Mouse (Mus musculus) hindbrain, embryonic 12.5 days (tissue): Measurements from ENCODE around the gene Ppara. TPM values are rescaled to one million over a fixed set of nuclear protein-coding genes. Genes with fewer than 3 reads are reported as not detected.
"Not testable (repeated sequence)": the region's sequence is repeated elsewhere in the genome, so short reads cannot be mapped to it uniquely, and the experiment has no call there.

ENCODE experiments used
- ATAC-seq: fragments of 200-750 bp; cut with Nextera tagmentation; 2 replicates; pipeline ENCODE4 v1.8.0; 2017; ENCODE audit warnings: moderate TSS enrichment; ENCODE audit not compliant: low FRiP score
- H3K27ac ChIP-seq: fragments of 300-500 bp; sonication (generic); 2 replicates; pipeline ENCODE4 v1.5.1; 2016; ENCODE audit warnings: mild to moderate bottlenecking
- H3K27me3 ChIP-seq: fragments of 300-500 bp; sonication (generic); 2 replicates; pipeline ENCODE4 v1.6.1; 2016; ENCODE audit warnings: mild to moderate bottlenecking
- H3K36me3 ChIP-seq: fragments of 300-500 bp; sonication (generic); 2 replicates; pipeline ENCODE4 v1.6.1; 2016; ENCODE audit warnings: mild to moderate bottlenecking
- H3K4me1 ChIP-seq: fragments of 300-500 bp; sonication (generic); 2 replicates; pipeline ENCODE4 v1.6.1; 2016
- H3K4me2 ChIP-seq: fragments of 300-500 bp; sonication (generic); replicated peaks from 2 replicates; pipeline ENCODE4 v1.6.1; 2016; ENCODE audit warnings: mild to moderate bottlenecking
- H3K4me3 ChIP-seq: fragments of 300-500 bp; sonication (generic); 2 replicates; pipeline ENCODE4 v1.5.1; 2016; ENCODE audit warnings: mild to moderate bottlenecking
- H3K9ac ChIP-seq: fragments of 300-500 bp; sonication (generic); 2 replicates; pipeline ENCODE4 v1.6.1; 2016; ENCODE audit warnings: mild to moderate bottlenecking, moderate library complexity
- H3K9me3 ChIP-seq: fragments of 300-500 bp; sonication (generic); replicated peaks from 2 replicates; pipeline ENCODE4 v1.6.1; 2016; ENCODE audit warnings: mild to moderate bottlenecking
- WGBS: fragments of 180-500 bp; shearing (Covaris S2); methylation state at CpG from one replicate; pipeline ENCODE4 v1.1.7; 2016; 5-methylcytosine and 5-hydroxymethylcytosine counted together
- polyA plus RNA-seq: library from polyadenylated mRNA; unstranded; fragments of >200 nt; fragmentation: Nextera tagmentation; extraction: Ambion mirVana; gene quantifications from 2 replicates; pipeline ENCODE4 v1.2.1, GENCODE M21; 2016

Gene Ppara
- polyA plus RNA-seq, 1 experiment from 2014 or later, result 1.0 TPM

GRCm38 (mm10) chr15:85774419-85774818 is 39.6 kb downstream of the Ppara start:
- Histone ChIP-seq H3K36me3 (no peaks in the 10 kb centered on the region), H3K9me3 (no peaks in the 10 kb centered on the region), H3K27ac (no peak overlapping the region), H3K27me3 (no peaks in the 10 kb centered on the region; the same call in 1 of the 2 replicates), H3K9ac (no peak overlapping the region), H3K4me2 (no peak overlapping the region), H3K4me3 (no peak overlapping the region), H3K4me1 (no peaks in the 10 kb centered on the region)
- 93% methylated on average over 9 of the region's 9 CpGs for WGBS
- no peak for ATAC-seq

DNA sequence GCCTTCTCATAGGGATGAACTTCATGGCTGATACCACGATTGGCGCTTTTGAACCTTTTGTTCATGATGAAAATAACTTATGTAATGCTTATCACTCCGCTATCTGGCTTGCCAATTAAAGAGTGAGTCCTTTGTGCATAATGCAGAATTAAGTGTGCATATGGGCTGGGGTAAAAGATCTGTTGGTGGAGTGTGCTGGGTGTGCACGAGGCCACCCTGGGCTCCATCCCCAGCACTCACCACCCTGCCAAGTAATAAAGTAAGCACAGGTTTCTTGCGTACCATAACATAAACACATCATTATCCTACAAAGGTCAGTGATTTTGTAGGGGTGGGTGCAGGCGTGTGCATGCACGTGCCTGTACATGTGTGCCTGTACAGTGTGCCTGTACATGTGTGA is 40.2 kb downstream of the Ppara start:
- ATAC-seq, result no peak

GRCm38 (mm10) chr15:85776241-85776640 is 41.5 kb downstream of the Ppara start:
- H3K27me3 ChIP-seq, result no peaks in the 10 kb centered on the region
- H3K9me3 ChIP-seq, result no peaks in the 10 kb centered on the region
- 81% methylated on average over 2 of the region's 2 CpGs for WGBS
- no peak overlapping the region for H3K4me3 ChIP-seq
- H3K9ac ChIP-seq, result no peak overlapping the region
- H3K4me2 ChIP-seq, result no peak overlapping the region
- no peaks in the 10 kb centered on the region for H3K4me1 ChIP-seq
- no peaks in the 10 kb centered on the region for H3K36me3 ChIP-seq
- ATAC-seq, result no peak
- no peak overlapping the region for H3K27ac ChIP-seq

More for the DNA sequence above, 40.2 kb downstream of the Ppara start:
- Histone ChIP-seq H3K4me3 (no peak overlapping the region), H3K27ac (no peak overlapping the region), H3K9ac (no peak overlapping the region), H3K27me3 (no peaks in the 10 kb centered on the region; the same call in 1 of the 2 replicates), H3K4me1 (no peaks in the 10 kb centered on the region), H3K4me2 (no peak overlapping the region), H3K9me3 (no peaks in the 10 kb centered on the region), H3K36me3 (no peaks in the 10 kb centered on the region)
- 89% methylated on average over 7 of the region's 7 CpGs for WGBS

DNA sequence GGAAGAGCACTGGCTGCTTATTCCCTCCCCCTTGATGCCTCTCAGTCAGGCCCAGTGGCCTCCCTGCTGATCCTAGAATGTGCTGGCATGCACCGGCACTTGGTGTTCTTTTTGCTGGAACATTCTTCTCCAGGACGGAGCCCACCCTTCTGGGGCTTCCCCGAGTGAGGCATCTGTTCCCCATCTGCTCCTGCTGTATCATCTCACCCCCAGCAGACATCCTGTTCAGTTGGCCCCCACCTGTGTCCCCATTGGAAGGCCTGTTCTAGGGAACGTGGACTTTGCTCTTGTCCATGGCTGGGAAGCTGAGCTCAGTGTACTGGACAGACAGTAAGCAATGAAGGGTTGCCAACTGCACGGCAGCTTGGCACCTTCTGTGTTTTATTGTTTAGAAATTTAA is 42.0 kb downstream of the Ppara start:
- Histone ChIP-seq H3K27me3 (no peaks in the 10 kb centered on the region), H3K4me3 (no peak overlapping the region), H3K4me1 (no peaks in the 10 kb centered on the region), H3K9me3 (no peaks in the 10 kb centered on the region), H3K27ac (no peak overlapping the region), H3K4me2 (no peak overlapping the region), H3K36me3 (no peaks in the 10 kb centered on the region), H3K9ac (no peak overlapping the region)
- no peak for ATAC-seq
- WGBS, result 69% methylated on average over 5 of the region's 5 CpGs

DNA sequence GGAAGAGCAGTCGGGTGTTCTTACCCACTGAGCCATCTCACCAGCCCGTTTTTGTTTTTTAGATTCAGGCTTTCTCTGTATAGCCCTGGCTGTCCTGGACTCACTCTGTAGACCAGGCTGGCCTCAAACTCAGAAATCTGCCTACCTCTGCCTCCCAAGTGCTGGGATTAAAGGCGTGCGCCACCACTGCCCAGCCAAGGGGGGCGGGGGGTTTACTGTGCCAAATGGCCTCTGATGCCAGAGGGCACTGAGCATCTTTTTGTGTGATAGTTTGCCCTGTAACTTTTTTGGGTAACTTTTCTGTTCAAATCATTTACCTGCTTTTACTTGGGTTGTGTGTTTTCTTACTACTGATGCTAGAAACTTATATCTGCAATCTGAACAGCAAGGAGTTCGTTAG is 44.1 kb downstream of the Ppara start:
- H3K4me3 ChIP-seq, H3K4me1 ChIP-seq, H3K4me2 ChIP-seq, H3K9me3 ChIP-seq, H3K27ac ChIP-seq, H3K36me3 ChIP-seq, ATAC-seq, H3K27me3 ChIP-seq, H3K9ac ChIP-seq: not testable (repeated sequence)
- WGBS, result 88% methylated on average over 6 of the region's 6 CpGs

GRCm38 (mm10) chr15:85783146-85783545 is 48.4 kb downstream of the Ppara start:
- Histone ChIP-seq H3K9ac (no peak overlapping the region), H3K9me3 (no peaks in the 10 kb centered on the region)
- ATAC-seq, result no peak

GRCm38 (mm10) chr15:85784341-85784740 is 49.6 kb downstream of the Ppara start:
- no peaks in the 10 kb centered on the region for H3K4me1 ChIP-seq
- H3K4me2 ChIP-seq, result no peak overlapping the region
- no peaks in the 10 kb centered on the region for H3K9me3 ChIP-seq
- no peaks in the 10 kb centered on the region for H3K36me3 ChIP-seq
- no peak overlapping the region for H3K27ac ChIP-seq
- 94% methylated on average over 3 of the region's 3 CpGs for WGBS
- H3K27me3 ChIP-seq, result no peaks in the 10 kb centered on the region
- no peak for ATAC-seq
- H3K9ac ChIP-seq, result no peak overlapping the region
- H3K4me3 ChIP-seq, result no peak overlapping the region

More at GRCm38 (mm10) chr15:85783146-85783545, 48.4 kb downstream of the Ppara start:
- no peak overlapping the region for H3K4me2 ChIP-seq
- 94% methylated on average over 4 of the region's 4 CpGs for WGBS
- no peaks in the 10 kb centered on the region for H3K4me1 ChIP-seq
- H3K36me3 ChIP-seq, result no peaks in the 10 kb centered on the region
- no peaks in the 10 kb centered on the region for H3K27me3 ChIP-seq
- H3K4me3 ChIP-seq, result no peak overlapping the region
- no peak overlapping the region for H3K27ac ChIP-seq

- no peak overlapping the region for H3K4me3 ChIP-seq
- no peaks in the 10 kb centered on the region for H3K27me3 ChIP-seq
- WGBS, result 84% methylated on average over 5 of the region's 5 CpGs
- no peaks in the 10 kb centered on the region for H3K9me3 ChIP-seq
- no peaks in the 10 kb centered on the region for H3K36me3 ChIP-seq
- no peak overlapping the region for H3K4me2 ChIP-seq
- H3K27ac ChIP-seq, result no peak overlapping the region
- no peaks in the 10 kb centered on the region for H3K4me1 ChIP-seq
- ATAC-seq, result no peak
- no peak overlapping the region for H3K9ac ChIP-seq
Measured at GRCm38 (mm10) chr15:85786711-85787110, 51.9 kb downstream of the Ppara start.

DNA sequence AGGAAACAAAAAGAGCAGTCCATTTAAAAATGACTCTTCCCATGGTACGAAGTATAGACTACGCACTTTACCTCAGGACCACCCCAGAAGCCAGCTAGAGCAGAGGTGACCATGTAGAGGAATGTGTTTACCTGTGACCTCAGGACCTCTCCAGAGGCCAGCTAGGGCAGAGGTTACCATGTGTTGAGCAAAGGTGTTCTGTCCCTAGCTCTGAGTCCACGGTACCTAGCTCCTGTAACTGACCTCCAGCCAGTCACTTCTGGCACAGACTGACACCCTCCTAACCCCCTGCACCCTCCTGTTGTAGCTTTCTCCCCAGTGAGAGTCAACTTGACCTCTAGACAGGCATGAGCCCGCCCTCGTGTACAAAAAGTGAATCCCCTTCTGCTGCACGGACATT is 52.7 kb downstream of the Ppara start:
- no peak for ATAC-seq
- Histone ChIP-seq H3K27me3 (no peaks in the 10 kb centered on the region), H3K9ac (no peak overlapping the region), H3K27ac (no peak overlapping the region), H3K9me3 (no peaks in the 10 kb centered on the region), H3K4me3 (no peak overlapping the region), H3K4me2 (no peak overlapping the region), H3K4me1 (no peaks in the 10 kb centered on the region), H3K36me3 (no peaks in the 10 kb centered on the region)
- 92% methylated on average over 6 of the region's 6 CpGs for WGBS

GRCm38 (mm10) chr15:85788051-85788450 is 53.3 kb downstream of the Ppara start:
- ATAC-seq, result no peak
- Histone ChIP-seq H3K36me3 (no peaks in the 10 kb centered on the region), H3K9me3 (no peaks in the 10 kb centered on the region), H3K4me3 (no peak overlapping the region), H3K4me2 (no peak overlapping the region), H3K27me3 (no peaks in the 10 kb centered on the region), H3K9ac (no peak overlapping the region), H3K4me1 (no peaks in the 10 kb centered on the region), H3K27ac (no peak overlapping the region)
- 90% methylated on average over 4 of the region's 4 CpGs for WGBS

GRCm38 (mm10) chr15:85788633-85789032 is 53.9 kb downstream of the Ppara start:
- H3K27ac ChIP-seq, result no peak overlapping the region
- H3K36me3 ChIP-seq, result no peaks in the 10 kb centered on the region
- no peaks in the 10 kb centered on the region for H3K27me3 ChIP-seq
- no peak for ATAC-seq
- H3K4me3 ChIP-seq, result no peak overlapping the region
- H3K4me2 ChIP-seq, result no peak overlapping the region
- no peaks in the 10 kb centered on the region for H3K4me1 ChIP-seq
- H3K9me3 ChIP-seq, result no peaks in the 10 kb centered on the region
- 80% methylated on average over 16 of the region's 16 CpGs for whole genome bisulfite sequencing
- no peak overlapping the region for H3K9ac ChIP-seq

DNA sequence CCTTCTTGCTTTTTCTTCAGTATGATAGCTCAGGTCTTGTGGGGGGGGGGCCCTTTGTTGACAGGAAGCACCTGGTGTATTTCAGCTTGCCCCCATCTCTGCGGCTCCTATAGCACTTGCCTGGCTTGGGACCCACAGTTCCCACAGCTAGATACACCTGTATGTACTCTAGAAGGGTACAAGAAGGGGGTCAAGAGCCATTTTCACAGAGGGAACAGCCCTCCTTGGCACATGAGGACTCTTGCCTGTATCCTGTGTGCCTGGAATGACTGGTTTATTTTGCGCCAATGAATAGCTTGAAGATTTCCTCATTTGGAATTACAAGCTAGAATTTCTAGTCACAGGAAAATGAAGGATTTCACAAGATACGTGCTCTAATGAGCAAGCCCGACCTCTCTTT is 56.7 kb downstream of the Ppara start:
- no peak overlapping the region for H3K4me3 ChIP-seq
- 88% methylated on average over 4 of the region's 4 CpGs for WGBS

GRCm38 (mm10) chr15:85792819-85793218 is 58.0 kb downstream of the Ppara start:
- Histone ChIP-seq H3K36me3 (no peaks in the 10 kb centered on the region), H3K27ac (no peak overlapping the region), H3K9ac (no peak overlapping the region), H3K4me3 (no peak overlapping the region), H3K4me2 (no peak overlapping the region), H3K9me3 (no peaks in the 10 kb centered on the region), H3K4me1 (no peaks in the 10 kb centered on the region), H3K27me3 (no peaks in the 10 kb centered on the region)
- 84% methylated on average over 1 of the region's 1 CpGs for WGBS
- no peak for ATAC-seq

More for the DNA sequence above, 56.7 kb downstream of the Ppara start:
- H3K9me3 ChIP-seq, result no peaks in the 10 kb centered on the region
- H3K9ac ChIP-seq, result no peak overlapping the region
- no peaks in the 10 kb centered on the region for H3K27me3 ChIP-seq
- no peak for ATAC-seq
- H3K4me1 ChIP-seq, result no peaks in the 10 kb centered on the region
- no peak overlapping the region for H3K4me2 ChIP-seq
- no peaks in the 10 kb centered on the region for H3K36me3 ChIP-seq
- no peak overlapping the region for H3K27ac ChIP-seq
